Mouse (Mus musculus) kidney, postnatal 0 days (tissue): ENCODE measurements around the gene Ykt6. TPM values are rescaled to one million over a fixed set of nuclear protein-coding genes. Genes with fewer than 3 reads are reported as not detected.

Source experiments
- ATAC-seq: fragments of 200-750 bp; cut with Nextera tagmentation; replicated peaks from 2 replicates; pipeline ENCODE4 v1.8.0; 2017; ENCODE audit warnings: low read depth, moderate number of reproducible peaks, moderate TSS enrichment, moderate library complexity; ENCODE audit not compliant: low FRiP score
- DNase-seq: peaks from one replicate; pipeline ENCODE4 v3.0.0-alpha.2; 2016; ENCODE audit warnings: low spot score
- H3K27ac ChIP-seq: fragments of 300-500 bp; sonication (generic); 2 replicates; pipeline ENCODE4 v1.5.1; 2014; ENCODE audit warnings: mild to moderate bottlenecking
- H3K27me3 ChIP-seq: fragments of 300-500 bp; sonication (generic); 2 replicates; pipeline ENCODE4 v1.6.1; 2014; ENCODE audit warnings: low read length, mixed read lengths; ENCODE audit not compliant: insufficient read depth
- H3K36me3 ChIP-seq: fragments of 300-500 bp; sonication (generic); 2 replicates; pipeline ENCODE4 v1.6.1; 2014; ENCODE audit warnings: low read length, mixed read lengths; ENCODE audit not compliant: insufficient read depth
- H3K4me1 ChIP-seq: fragments of 300-500 bp; sonication (generic); replicated peaks from 2 replicates; pipeline ENCODE4 v1.6.1; 2014; ENCODE audit warnings: antibody characterized with exemption, low read length, mixed read lengths; ENCODE audit not compliant: insufficient read depth
- H3K4me2 ChIP-seq: fragments of 300-500 bp; sonication (generic); 2 replicates; pipeline ENCODE4 v1.6.1; 2014; ENCODE audit warnings: mild to moderate bottlenecking, low read length, moderate library complexity, mixed read lengths
- H3K4me3 ChIP-seq: fragments of 300-500 bp; sonication (generic); replicated peaks from 2 replicates; pipeline ENCODE4 v1.5.1; 2014; ENCODE audit warnings: low read depth, low read length
- H3K9ac ChIP-seq: fragments of 300-500 bp; sonication (generic); 2 replicates; pipeline ENCODE4 v1.6.1; 2014; ENCODE audit warnings: low read depth, low read length
- H3K9me3 ChIP-seq: fragments of 300-500 bp; sonication (generic); replicated peaks from 2 replicates; pipeline ENCODE4 v1.6.1; 2016; ENCODE audit warnings: low read length, inconsistent platforms, mixed read lengths
- CTCF ChIP-seq: IDR thresholded peaks from 2 replicates; pipeline ENCODE4 v1.5.1; 2016; ENCODE audit warnings: antibody characterized with exemption, low read depth, mild to moderate bottlenecking, moderate library complexity
- WGBS: fragments of 180-500 bp; shearing (Covaris S2); extraction: QIAGEN DNeasy Blood & Tissue Kit; methylation state at CpG from one replicate; pipeline ENCODE4 v1.1.7; 2014; 5-methylcytosine and 5-hydroxymethylcytosine counted together
- polyA plus RNA-seq: library from polyadenylated mRNA; unstranded; fragments of >200 nt; fragmentation: Nextera tagmentation; extraction: Ambion mirVana; gene quantifications from 2 replicates; pipeline ENCODE4 v1.2.1, GENCODE M21; 2015

Gene Ykt6
- polyA plus RNA-seq, 1 experiment from 2014 or later = 41.8 TPM

GRCm38 (mm10) chr11:5971202-5971601, 15.7 kb downstream of the Ykt6 start:
- Histone ChIP-seq H3K36me3 (0 out of 2 replicates have a peak, but pooled peaks cover 12% of the 10 kb centered on the region), H3K27ac (no peak overlapping the region), H3K4me1 (peaks cover 7% of the 10 kb centered on the region; the same call in 1 of the 2 replicates), H3K4me2 (no peak overlapping the region), H3K4me3 (no peak overlapping the region), H3K9ac (no peak overlapping the region), H3K27me3 (no peaks in the 10 kb centered on the region), H3K9me3 (no peaks in the 10 kb centered on the region)
- TF ChIP-seq CTCF = no peak
- no peak for ATAC-seq
- 55% methylated on average over 7 of the region's 7 CpGs for WGBS
- no peak for DNase-seq

- WGBS = 28% methylated on average over 7 of the region's 7 CpGs
- DNase-seq (peak; percentile 71), ATAC-seq (no peak)
- Histone ChIP-seq H3K27ac (no peak overlapping the region), H3K4me3 (no peak overlapping the region), H3K27me3 (no peaks in the 10 kb centered on the region), H3K9ac (no peak overlapping the region), H3K4me2 (no peak overlapping the region), H3K36me3 (0 out of 2 replicates have a peak, but pooled peaks cover 4% of the 10 kb centered on the region), H3K9me3 (no peaks in the 10 kb centered on the region), H3K4me1 (peaks cover 7% of the 10 kb centered on the region; the same call in 1 of the 2 replicates)
- TF ChIP-seq CTCF = no peak
Observed at GRCm38 (mm10) chr11:5973151-5973550, 17.7 kb downstream of the Ykt6 start.

- Histone ChIP-seq H3K36me3 (no peaks in the 10 kb centered on the region), H3K27ac (no peak overlapping the region), H3K27me3 (no peaks in the 10 kb centered on the region), H3K4me1 (peaks cover 7% of the 10 kb centered on the region; the same call in 1 of the 2 replicates), H3K9me3 (no peaks in the 10 kb centered on the region), H3K4me2 (no peak overlapping the region), H3K9ac (no peak overlapping the region), H3K4me3 (no peak overlapping the region)
- WGBS = 69% methylated on average over 6 of the region's 6 CpGs
- no peak for TF ChIP-seq CTCF
- ATAC-seq = no peak
- no peak for DNase-seq
Observed at GRCm38 (mm10) chr11:5974053-5974452, 18.6 kb downstream of the Ykt6 start.

GRCm38 (mm10) chr11:5975068-5975467, 19.6 kb downstream of the Ykt6 start:
- Histone ChIP-seq H3K9me3 (no peaks in the 10 kb centered on the region), H3K4me3 (no peak overlapping the region), H3K4me2 (no peak overlapping the region), H3K4me1 (peaks cover 7% of the 10 kb centered on the region; the same call in 1 of the 2 replicates), H3K9ac (no peak overlapping the region), H3K27me3 (no peaks in the 10 kb centered on the region), H3K36me3 (no peaks in the 10 kb centered on the region), H3K27ac (no peak overlapping the region)
- WGBS = 78% methylated on average over 2 of the region's 2 CpGs
- no peak for DNase-seq
- no peak for ATAC-seq
- TF ChIP-seq CTCF = no peak

GRCm38 (mm10) chr11:5976106-5976505, 20.6 kb downstream of the Ykt6 start:
- DNase-seq (peak; percentile 81), ATAC-seq (peak; percentile 29; the same call in 1 of the 2 replicates)
- Histone ChIP-seq H3K4me2 (no peak overlapping the region), H3K4me1 (peaks cover 7% of the 10 kb centered on the region; the same call in 1 of the 2 replicates), H3K9me3 (no peaks in the 10 kb centered on the region), H3K27me3 (no peaks in the 10 kb centered on the region), H3K36me3 (no peaks in the 10 kb centered on the region), H3K4me3 (no peak overlapping the region), H3K27ac (no peak overlapping the region), H3K9ac (no peak overlapping the region)
- no peak for TF ChIP-seq CTCF
- WGBS = 22% methylated on average over 9 of the region's 9 CpGs

- ATAC-seq = no peak
- Histone ChIP-seq H3K9ac (no peak overlapping the region), H3K4me2 (no peak overlapping the region), H3K36me3 (no peaks in the 10 kb centered on the region), H3K9me3 (no peaks in the 10 kb centered on the region), H3K27ac (no peak overlapping the region), H3K4me3 (no peak overlapping the region), H3K27me3 (no peaks in the 10 kb centered on the region), H3K4me1 (no peaks in the 10 kb centered on the region)
- WGBS = 76% methylated on average over 7 of the region's 7 CpGs
- TF ChIP-seq CTCF = no peak
- no peak for DNase-seq
Observed at GRCm38 (mm10) chr11:5979088-5979487, 23.6 kb downstream of the Ykt6 start.

GRCm38 (mm10) chr11:5980108-5980507, 24.6 kb downstream of the Ykt6 start:
- Histone ChIP-seq H3K27ac (no peak overlapping the region), H3K27me3 (no peaks in the 10 kb centered on the region), H3K9me3 (no peaks in the 10 kb centered on the region), H3K4me2 (no peak overlapping the region), H3K36me3 (no peaks in the 10 kb centered on the region), H3K4me3 (no peak overlapping the region), H3K9ac (no peak overlapping the region), H3K4me1 (no peaks in the 10 kb centered on the region)
- ATAC-seq = no peak
- no peak for DNase-seq
- TF ChIP-seq CTCF = no peak
- 86% methylated on average over 2 of the region's 2 CpGs for WGBS
